Mouse (Mus musculus) spleen, adult 12 weeks (tissue): Measurements from ENCODE around the gene Dpy19l1.

Experiments used
- DNase-seq: peaks from one replicate; pipeline ENCODE4 v3.0.0; 2022; ENCODE audit warnings: low spot score

Dpy19l1 gene

GRCm38 (mm10) chr9:24503067-24503857 lies at the start of gene Dpy19l1:
Dpy19l1 (minus strand) TSS chr9:24503140.
- peak; percentile 90 for DNase-seq

GRCm38 (mm10) chr9:24538159-24538558 lies 35.2 kb upstream of the Dpy19l1 start:
- no peak for DNase-seq

- no peak for DNase-seq
Measured at GRCm38 (mm10) chr9:24516575-24517139, 13.7 kb upstream of the Dpy19l1 start.

- DNase-seq, result no peak
Measured at GRCm38 (mm10) chr9:24514078-24514469, 11.1 kb upstream of the Dpy19l1 start.

GRCm38 (mm10) chr9:24513290-24514077 lies 10.5 kb upstream of the Dpy19l1 start:
- DNase-seq, result no peak

GRCm38 (mm10) chr9:24512121-24512539 lies 9.2 kb upstream of the Dpy19l1 start:
- no peak for DNase-seq

- no peak for DNase-seq
Measured at GRCm38 (mm10) chr9:24511371-24512120, 8.6 kb upstream of the Dpy19l1 start.

- DNase-seq, result no peak
Measured at GRCm38 (mm10) chr9:24508880-24509279, 5.9 kb upstream of the Dpy19l1 start.

- DNase-seq, result no peak
Measured at GRCm38 (mm10) chr9:24506510-24506909, 3.6 kb upstream of the Dpy19l1 start.

- no peak for DNase-seq
Measured at GRCm38 (mm10) chr9:24505017-24505763, 2.2 kb upstream of the Dpy19l1 start.

- DNase-seq, result no peak
Measured at GRCm38 (mm10) chr9:24504381-24504780, 1.4 kb upstream of the Dpy19l1 start.

- DNase-seq, result no peak
Measured at GRCm38 (mm10) chr9:24503858-24504219, 899 bp upstream of the Dpy19l1 start.

- DNase-seq, result no peak
Measured at GRCm38 (mm10) chr9:24502571-24503004, 352 bp downstream of the Dpy19l1 start.

GRCm38 (mm10) chr9:24501618-24502017 lies 1.3 kb downstream of the Dpy19l1 start:
- no peak for DNase-seq

GRCm38 (mm10) chr9:24496226-24496625 lies 6.7 kb downstream of the Dpy19l1 start:
- no peak for DNase-seq

GRCm38 (mm10) chr9:24490516-24490915 lies 12.4 kb downstream of the Dpy19l1 start:
- DNase-seq, result no peak

GRCm38 (mm10) chr9:24488425-24489104 lies 14.4 kb downstream of the Dpy19l1 start:
- peak; percentile 21 for DNase-seq

- no peak for DNase-seq
Measured at GRCm38 (mm10) chr9:24482375-24482774, 20.6 kb downstream of the Dpy19l1 start.

- DNase-seq, result no peak
Measured at GRCm38 (mm10) chr9:24477251-24477650, 25.7 kb downstream of the Dpy19l1 start.

- no peak for DNase-seq
Measured at GRCm38 (mm10) chr9:24473824-24474223, 29.1 kb downstream of the Dpy19l1 start.

GRCm38 (mm10) chr9:24472514-24472913 lies 30.4 kb downstream of the Dpy19l1 start:
- no peak for DNase-seq
